Mouse (Mus musculus) liver, adult 2 months (tissue): ENCODE results near the gene Prss44.

Experiments
- CTCF ChIP-seq: fragments of 200-500 bp; IDR thresholded peaks from 2 replicates; pipeline ENCODE4 v1.5.1; 2011; ENCODE audit warnings: low read depth, low read length, control low read depth
- POLR2A ChIP-seq: fragments of 200-500 bp; IDR thresholded peaks from 2 replicates; pipeline ENCODE4 v1.6.1; 2011; ENCODE audit warnings: low read length, control low read depth; ENCODE audit not compliant: insufficient read depth; ENCODE audit errors: extremely low read depth

DNA sequence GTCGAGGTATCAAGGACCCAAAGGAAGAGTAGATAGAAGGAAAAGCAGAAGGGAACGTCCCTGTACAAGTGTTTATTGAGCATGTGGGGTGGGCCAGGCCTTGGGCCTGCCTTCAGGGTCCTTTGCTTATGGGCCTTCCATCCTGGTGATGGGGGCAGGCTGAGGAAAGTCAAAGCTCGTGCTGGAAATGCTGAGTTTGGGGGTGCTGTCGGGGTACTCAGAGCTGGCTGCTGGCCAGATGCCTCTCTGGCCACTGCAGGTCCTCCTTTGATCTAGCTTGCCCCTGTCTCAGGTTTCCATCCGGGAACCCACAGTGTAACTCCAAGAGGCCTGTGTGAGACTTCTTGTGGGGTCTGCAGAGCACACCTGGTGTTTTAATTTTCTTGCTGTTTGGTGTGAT, 44.7 kb downstream of the Prss44 start:
- TF ChIP-seq CTCF (no peak), POLR2A (no peak)
